Mouse (Mus musculus): ENCODE measurements around the gene Ndufa4l2.

Gene Ndufa4l2

DNA sequence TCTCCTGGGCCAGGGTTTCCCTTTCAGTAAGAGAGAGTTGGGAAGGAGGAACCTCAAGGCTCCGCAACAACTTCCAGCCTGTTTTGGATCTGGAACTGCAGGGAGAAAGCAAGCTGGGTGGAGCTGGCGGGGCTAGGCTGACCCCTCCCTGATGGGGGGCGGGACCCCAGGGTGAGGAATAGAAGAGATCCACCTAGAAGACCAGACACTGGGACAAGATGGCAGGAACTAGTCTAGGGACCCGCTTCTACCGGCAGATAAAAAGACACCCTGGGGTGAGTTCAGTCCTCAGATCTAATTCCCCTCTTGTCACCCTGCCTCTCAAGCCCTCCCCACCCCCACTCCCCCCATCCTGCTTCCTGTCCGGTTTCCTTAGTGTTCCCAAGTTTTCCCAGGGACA lies at the start of gene Ndufa4l2:
Gene Ndufa4l2, plus strand, starts transcription at position 204 of the 400 bp plus-strand sequence.
- no peak for DNase-seq (ENCODE audit: low read depth)

DNA sequence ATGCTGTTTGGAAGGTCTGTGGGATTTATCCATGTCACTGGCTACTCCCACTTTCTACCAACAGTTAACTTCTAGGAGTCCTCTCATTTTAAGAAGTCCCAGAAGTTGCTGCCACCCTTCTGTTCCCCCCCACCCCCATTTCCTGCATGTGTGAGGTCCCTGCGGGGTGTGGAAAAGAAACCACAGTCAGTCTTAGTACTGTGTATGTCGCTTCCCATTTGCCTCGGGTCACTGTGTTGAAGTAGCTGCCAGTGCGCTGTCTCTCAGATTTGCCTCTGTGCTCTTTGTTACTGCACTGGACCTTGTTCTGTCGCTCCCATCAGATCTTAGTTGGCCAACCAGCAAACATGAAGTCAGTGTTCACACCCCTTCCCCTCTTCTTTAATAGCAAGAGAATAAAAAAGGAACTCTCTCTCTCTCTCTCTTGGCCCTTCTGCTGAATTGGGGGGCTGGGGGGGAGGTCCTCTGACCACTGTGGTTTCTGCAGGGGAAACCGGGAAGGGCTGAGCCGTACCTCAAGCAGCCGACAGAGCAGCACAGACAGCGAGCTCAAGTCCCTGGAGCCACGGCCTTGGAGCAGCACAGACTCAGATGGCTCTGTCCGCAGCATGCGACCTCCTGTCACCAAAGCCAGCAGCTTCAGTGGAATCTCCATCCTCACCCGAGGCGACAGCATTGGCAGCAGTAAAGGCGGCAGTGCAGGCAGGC lies 43.3 kb upstream of the Ndufa4l2 start:
- DNase-seq (ENCODE audit: low read depth), result no peak

DNA sequence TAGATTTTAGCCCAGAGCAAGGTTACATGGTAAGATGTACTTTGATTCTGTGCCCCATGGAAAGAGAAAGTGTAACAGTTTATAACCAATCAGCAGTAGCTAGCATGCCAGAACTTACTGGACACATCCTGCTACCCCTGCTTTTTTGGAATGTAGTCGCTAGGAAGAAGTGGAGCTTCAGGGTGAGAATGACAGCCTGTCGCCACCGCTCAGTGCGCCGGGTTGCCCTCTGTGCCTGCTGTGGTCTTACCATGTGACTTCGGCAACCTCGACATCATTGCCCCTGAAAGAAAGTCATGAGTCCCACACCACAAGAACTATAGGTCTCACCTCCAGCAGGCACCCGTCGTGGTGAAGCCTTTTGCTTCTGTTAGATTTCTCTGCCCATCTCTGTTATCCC lies 42.0 kb upstream of the Ndufa4l2 start:
- no peak for DNase-seq (ENCODE audit: low read depth)

DNA sequence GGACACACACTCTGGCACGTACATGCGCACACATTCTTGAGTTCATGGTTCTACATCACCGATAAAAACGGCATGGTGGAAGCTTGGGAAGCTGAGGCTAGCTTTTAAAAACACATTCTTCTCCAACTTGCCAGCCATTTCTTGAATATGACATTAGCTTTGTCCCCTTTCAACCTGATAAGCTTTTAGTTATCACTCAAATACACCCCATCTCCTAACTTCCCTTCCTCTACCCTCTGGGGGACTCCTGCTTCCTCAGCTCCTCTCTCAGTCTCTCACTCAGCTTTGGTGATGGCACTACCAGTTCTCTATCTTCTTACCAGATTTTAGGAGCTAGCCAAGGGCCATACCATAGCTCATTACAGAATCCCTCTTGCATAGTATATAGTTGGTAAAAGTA lies 39.6 kb upstream of the Ndufa4l2 start:
- DNase-seq (ENCODE audit: low read depth), result no peak

DNA sequence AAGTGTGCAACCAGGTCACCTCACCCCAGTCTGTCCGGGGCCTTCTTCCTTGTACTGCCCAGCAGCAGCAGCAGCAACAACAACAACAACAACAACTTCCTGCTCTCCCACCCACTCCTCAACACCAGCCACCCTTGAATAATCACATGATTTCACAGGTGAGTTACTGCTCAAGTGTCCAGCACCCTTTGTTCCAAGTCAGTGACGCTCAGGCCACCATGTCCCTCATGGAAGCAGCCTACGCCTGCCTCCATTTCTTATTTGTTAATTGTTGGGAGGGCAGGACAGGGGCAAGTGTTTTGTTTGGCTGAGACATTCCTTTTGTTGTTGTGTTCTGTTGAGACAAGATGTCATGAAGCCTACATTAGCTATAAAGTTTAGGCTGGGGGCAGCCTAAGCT lies 38.2 kb upstream of the Ndufa4l2 start:
- no peak for DNase-seq (ENCODE audit: low read depth)

DNA sequence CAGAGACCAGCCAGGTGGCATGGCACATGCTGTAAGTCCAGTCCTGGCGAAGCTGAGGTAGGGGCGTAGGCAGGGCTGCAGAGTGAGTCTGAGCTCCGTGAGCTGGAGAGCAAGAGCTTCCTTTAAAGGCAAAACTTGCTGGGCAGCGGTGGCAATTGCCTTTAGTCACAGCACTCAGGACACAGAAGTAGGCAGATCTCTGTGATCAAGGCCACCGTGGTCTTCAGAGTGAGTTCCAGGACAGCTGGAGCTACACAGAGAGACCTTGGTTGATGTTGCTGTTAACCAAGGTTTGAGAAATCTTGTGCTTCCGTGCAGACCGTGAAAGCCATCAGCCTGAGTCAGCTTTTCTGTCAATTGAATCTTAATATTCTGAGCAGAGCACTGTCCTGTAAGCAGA lies 37.5 kb upstream of the Ndufa4l2 start:
- no peak for DNase-seq (ENCODE audit: low read depth)

DNA sequence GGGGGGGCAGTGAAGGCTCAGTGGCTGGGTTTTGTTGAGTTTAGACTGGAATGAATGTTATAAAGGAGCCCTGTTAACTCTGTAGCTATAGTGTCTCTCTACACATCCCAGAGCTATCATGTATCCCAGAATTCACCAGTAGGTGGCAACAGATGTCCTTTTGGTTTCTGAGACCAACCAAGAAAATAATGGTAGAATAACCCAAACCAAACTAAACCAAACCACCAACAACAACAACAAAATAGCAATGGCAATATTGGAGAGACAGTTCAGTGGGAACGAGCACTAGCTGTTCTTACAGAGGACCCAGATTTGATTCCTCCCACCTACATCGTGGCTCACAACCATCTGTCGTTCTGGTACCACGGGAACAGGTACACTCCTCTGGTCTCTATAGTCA lies 35.6 kb upstream of the Ndufa4l2 start:
- DNase-seq (ENCODE audit: low read depth), result peak; percentile 88

DNA sequence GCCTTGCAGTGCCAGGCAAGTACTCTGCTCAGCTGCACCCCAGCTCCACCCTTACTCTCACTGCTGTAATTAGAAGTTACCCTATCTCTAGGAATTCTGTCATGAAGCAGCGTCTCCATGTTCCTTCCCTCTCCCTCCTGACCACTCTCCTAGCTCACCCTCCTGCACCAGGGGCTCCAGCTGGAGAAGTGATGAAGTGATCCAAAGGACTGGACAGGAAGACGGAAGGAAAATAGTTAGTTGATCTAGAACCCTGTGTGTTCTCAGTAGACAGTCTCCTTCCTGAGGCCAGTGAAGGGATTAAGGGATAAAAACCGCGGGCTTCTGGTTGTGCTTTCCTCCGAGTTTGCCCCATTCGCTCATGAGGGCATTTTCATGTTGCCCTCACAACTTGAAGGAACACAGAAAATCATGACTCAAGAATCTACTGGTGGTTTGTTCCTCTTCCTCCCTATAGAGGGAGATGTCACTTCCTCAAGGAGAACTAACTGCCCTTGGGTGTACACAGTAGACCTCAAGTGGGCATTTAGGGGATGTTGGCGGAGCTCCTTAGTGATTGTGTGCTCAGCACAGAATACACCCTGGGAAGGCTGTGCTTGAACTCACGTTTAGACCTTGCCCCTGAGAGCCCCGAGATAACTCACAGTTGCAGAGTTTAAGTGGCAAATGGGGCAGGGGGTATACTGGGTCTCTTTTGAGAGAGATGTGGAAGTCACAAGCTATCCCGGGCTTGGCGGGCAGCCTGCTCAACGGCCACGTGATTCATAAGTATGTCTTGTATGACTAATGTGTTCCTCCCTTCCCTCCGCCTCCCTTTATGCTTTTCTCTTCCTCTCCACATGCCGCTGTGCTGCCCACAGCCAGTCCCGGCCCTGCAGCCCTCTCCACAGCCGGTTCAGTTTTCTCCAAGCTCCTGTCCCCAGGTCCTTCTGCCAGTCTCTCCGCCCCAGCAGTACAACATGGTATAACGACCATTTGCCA lies 33.6 kb upstream of the Ndufa4l2 start:
- DNase-seq (ENCODE audit: low read depth), result peak; percentile 95

DNA sequence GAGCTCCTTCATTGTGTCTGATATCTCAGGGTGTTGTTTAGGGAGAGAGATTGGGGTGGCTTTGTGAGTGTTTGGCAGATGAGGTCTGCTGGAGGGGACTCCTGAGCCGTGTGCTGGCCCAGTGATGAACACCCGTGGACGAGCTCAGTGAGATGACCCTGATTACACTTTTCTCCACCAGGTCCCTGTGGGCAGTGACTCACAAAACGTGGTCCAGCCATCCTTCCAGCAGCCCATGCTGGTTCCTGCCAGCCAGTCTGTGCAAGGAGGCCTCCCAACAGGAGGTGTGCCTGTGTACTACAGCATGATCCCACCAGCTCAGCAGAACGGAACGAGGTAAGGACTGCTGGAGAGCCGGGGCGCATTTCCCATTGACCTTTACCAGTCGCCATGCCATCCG lies 29.5 kb upstream of the Ndufa4l2 start:
- DNase-seq (ENCODE audit: low read depth), result peak; percentile 55

DNA sequence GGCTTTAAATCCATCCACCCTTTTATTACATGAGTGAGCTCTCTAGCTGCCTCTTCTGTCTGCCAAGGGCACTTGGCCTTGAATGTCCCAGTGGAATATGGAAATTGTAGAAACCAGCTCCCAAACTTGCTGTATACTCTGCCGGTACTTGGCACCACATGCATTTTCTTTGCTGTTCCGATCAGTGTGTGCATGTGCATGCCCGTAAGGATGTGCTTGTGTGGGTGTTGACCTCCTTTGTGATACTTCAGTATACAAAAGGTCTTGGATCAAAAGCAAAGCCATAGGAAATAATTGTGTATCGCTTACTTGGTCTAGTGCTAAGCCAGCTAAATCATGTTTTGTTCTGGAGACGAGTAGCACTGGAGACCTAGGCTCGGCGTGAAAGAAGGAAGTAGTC lies 25.9 kb upstream of the Ndufa4l2 start:
- DNase-seq (ENCODE audit: low read depth), result no peak

DNA sequence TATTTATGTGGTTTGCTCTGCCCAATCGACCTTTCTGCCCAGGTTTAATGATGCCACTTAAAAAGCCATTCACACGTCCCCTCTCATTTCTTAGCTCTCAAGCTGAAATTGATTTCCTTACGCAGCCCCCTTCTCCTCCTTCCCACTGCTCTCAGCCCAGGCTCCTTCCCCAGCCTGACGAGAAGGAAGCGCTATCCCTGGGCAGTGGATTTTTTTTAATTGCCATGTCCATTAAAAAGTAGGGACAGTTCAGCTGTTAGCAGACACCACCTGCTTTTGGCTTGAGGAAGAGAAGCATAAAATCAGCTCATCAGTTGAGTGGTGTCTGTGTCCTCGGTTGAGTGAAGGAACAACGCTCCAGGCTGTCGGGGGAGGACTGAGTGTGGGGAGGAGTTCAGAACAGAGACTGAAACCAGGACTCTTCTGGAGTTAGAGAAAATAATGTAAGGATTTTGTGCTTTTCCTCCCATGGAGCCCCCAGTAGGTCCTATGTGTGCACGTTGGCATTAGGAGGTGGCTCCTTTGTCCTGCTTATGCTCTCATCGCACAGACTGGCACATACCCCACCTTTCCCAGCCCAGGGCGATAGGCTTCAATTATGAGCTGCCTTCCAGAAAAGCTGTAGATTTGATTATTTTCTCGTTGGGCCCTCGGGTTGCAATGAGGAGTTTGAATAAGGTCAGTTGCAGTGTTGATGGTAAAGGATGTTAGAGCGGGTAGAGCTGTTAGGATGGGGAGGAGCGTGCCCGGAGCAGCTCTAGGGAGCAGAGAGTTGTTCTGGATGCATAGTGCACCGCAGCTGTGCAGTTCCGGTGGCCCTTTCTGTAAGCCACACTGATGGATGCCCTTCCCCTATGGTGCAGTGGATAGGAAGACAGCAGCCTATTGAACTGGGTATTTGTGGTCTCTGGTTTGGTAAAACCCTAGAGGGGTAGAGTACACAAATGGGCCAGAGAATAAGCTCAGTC lies 24.3 kb upstream of the Ndufa4l2 start:
- DNase-seq (ENCODE audit: low read depth), result no peak

DNA sequence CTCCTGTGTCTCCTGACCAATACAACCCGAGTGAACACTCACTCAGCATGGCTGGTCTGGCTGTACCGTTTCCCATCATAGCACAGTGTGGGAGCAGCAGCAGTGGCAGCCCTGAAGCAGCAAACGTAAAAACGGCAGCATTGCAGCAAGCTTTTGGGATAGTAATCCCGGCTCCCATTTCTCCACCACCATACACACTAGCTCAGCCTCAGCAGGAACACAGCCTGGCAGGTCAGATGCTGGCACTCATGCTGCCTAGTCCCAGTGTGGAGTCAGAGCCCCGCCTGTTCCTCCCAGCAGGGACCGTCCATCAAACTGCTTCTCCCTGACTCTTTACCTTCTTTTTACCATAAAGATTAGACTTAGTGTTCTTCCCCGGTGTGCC lies 23.6 kb upstream of the Ndufa4l2 start:
- DNase-seq (ENCODE audit: low read depth), result no peak

DNA sequence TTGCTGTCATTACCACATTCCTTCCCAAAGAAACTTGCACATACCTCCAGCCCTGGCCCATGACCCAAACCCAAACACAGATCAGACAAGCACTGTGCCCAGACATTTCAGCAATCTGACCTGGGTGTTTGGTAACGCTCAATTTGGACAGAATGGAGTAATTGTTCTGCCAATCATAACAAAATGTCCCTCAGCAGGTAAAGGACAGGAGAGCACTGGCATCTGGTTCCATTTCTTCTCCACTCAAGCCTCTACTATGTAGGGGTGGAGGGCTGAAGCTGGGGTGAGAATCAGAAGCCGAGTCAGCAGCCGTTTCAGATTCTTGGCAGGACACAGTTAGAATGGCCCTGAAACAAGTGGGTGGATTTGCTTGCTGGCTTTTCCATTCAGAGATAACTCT lies 22.6 kb upstream of the Ndufa4l2 start:
- no peak for DNase-seq (ENCODE audit: low read depth)

DNA sequence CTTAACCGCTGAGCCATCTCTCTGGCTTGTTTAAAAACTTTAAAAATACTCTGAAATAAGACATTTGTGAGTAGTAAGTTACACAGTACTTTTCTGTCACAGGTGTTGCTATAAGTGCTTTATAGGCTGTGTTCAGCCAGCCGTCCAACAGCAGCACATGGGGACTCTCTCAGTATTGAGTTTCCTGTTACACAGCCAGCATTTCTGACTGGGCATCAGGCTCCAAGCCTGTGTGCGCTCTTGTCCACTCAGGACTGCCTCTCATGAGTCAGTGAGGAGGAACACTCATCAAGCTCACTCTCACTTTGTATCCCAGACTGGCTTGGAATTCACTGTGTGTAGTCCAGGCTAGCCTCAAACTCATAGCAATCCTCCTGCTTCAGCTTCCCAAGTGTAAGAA lies 18.6 kb upstream of the Ndufa4l2 start:
- DNase-seq (ENCODE audit: low read depth), result no peak

DNA sequence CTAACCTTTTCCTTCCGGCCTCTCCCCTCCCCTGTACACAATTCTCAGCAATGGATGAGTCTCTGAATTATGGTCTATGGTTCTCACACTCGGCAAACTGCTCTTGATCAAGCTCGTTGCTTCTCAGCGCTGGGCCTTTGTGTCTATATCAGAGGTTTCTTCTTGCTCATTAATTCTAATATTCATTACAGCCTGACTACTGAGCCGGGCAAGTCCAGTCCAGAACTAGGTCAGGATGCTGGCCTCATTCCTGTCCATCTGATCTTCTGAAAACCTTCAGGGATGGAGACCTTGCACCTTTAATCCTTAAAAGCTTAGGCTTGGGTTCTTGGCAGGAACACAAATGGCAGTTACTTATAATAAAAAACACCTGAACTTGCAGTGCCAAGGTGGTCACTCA lies 15.3 kb upstream of the Ndufa4l2 start:
- DNase-seq (ENCODE audit: low read depth), result no peak

DNA sequence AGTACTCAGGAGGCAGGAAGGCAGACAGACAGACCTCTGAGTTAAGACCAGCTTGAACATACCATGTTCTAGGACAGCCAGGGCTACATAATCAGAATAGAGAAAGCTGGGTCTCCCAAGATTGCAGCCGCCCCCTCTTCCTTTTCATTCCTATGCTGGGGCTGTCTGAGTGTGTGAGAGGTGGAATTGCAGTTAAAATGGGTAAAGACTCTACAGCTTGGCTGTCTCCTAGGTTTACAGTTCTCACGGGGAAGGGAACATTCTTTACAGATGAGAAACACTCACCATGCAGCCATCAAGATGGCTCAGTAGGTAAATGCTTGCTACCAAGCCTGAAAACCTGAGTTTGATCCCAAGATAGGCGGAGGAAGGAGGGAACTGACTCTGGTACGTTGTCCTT lies 14.7 kb upstream of the Ndufa4l2 start:
- peak; percentile 39 for DNase-seq (ENCODE audit: low read depth)

DNA sequence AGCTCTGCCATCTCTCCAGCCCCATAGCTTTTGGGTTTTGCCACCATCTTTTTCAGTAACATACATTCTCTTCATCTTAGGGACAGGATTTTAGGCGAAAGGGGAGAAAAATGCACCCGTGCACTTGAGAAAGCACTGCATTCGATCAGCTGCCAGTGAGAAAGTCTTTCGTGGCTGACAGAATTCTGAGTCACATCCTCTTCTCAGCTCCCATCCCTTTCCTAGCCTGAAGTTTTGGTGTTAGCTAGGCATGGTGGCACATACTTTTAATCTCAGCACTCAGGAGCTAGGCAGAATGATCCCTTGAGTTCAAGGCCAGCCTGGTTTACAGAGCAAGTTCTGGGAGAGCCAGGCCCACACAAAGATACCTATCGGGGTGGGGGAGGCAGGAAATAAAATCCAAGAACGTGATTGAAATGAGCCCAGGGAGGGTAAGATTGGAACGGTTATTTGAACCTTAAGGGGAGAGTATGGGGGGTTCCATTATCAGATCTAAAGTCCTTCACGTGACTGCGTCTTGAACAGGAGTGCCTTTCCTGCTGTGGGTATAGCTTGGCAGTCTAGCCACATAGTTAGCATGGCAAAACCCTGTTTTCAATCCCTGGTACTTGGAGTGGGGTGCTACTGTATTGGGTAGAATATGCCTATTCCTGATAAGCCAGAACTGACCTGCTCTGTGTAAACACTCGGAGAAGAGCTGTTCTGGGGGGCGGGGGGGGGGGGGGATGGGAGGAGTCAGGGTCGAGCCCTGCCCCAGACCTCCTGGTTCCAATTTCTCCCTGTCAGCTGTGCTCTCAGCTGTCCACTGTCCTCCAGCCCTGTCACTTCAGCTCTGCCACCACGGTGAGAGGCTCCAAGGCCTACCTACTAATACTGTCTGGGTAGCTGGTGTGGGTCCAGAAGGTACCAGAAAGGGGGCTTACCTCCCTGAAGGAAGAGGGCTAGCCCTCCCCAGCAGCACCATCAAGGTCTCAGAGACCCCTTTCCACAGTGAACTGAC lies 13.6 kb upstream of the Ndufa4l2 start, which contains the start of gene Stac3:
Gene Stac3, plus strand, starts transcription at position 793 of the 1,000 bp plus-strand sequence.
- DNase-seq (ENCODE audit: low read depth), result peak; percentile 62

DNA sequence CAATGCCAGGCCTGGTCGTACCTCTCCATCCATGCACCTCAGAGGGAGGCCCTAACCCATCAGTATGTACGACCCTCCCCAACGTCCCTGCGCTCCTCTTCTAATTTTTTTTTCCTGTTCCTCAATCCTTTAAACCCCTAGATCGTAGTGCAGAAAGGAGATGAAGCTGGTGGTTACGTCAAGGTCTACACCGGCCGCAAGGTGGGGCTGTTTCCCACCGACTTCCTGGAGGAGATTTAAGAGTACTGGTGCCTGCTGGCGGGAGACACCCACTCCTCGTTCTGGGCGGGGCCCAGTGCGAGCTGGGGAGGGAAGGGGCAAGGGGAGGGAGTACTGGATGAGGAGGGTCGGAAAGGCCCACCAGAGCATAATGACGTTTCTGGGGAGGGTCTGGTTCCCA lies 6.5 kb upstream of the Ndufa4l2 start:
- peak; percentile 49 for DNase-seq (ENCODE audit: low read depth)

DNA sequence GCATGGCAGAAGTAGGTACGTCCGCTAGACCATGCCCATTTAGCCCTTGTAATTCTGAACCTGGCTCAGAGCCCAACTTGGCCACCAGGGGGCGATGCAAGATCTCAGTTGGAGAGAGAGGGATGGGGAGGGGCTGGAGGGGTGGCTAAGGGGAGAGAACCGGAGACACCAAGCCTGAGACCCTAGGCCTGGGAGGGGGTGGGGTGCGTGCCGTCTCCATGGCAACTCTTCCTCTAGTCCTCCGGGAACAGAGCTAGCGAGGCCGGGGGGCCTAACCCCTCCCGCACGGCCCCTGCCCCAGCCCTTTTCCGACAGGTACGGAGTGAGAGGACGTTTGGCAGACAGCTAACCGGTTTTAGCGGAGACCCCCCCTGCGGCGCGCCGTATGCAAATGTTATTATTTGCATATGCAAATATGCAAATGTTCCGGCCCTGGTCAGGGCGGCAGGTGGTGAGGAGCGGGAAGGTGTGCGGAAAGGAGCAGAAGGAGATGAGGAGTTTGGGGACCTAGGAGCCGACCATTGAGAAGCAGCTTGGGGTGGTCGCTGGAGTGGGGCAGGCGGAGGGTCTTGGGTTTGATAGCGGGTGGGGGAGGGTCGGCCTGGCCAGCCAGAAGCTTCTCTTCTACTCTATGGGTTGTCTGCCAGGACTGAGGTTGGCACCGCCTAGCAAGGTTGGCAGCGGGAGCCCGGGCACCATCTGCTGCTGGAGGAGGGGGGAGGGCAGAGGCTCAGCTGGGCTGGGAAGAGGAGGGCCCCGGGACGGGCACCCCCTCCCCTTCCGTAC lies 5.5 kb upstream of the Ndufa4l2 start:
- DNase-seq (ENCODE audit: low read depth), result peak; percentile 79

Measured in NIH3T3 (cell line).